Mouse (Mus musculus) MEL (cell line): ENCODE measurements around the gene Ubap2l. TPM values are rescaled to one million over a fixed set of nuclear protein-coding genes. Genes with fewer than 3 reads are reported as not detected.
A peak's percentile ranks its signal among the peaks of the same experiment; 100 is the strongest.

Source experiments
- DNase-seq: peaks from one replicate; pipeline ENCODE4 v3.0.0; 2011; ENCODE audit warnings: low read depth, low spot score
- H3K27ac ChIP-seq: 2 replicates; pipeline ENCODE4 v1.5.1; 2012; ENCODE audit warnings: low read depth, mild to moderate bottlenecking, control low read depth, low read length, moderate library complexity; ENCODE audit not compliant: control insufficient read depth
- H3K27me3 ChIP-seq, 2 experiments: fragments of 150-350 bp in 1 of 2; sonication (generic) in 1 of 2; 2 replicates each; pipeline ENCODE4 v1.6.1; 2012; ENCODE audit warnings: low read length in 2 of 2, mild to moderate bottlenecking in 2 of 2, improper control_type of control experiment in 1 of 2, moderate library complexity in 1 of 2; ENCODE audit not compliant: insufficient read depth in 2 of 2, control insufficient read depth in 1 of 2
- H3K36me3 ChIP-seq, 2 experiments: 2 replicates each; pipeline ENCODE4 v1.6.1; 2012 to 2014; ENCODE audit warnings: low read length in 2 of 2, improper control_type of control experiment in 1 of 2, inconsistent platforms in 1 of 2, mild to moderate bottlenecking in 1 of 2; ENCODE audit not compliant: insufficient read depth in 2 of 2, control insufficient read depth in 1 of 2
- H3K4me1 ChIP-seq, 2 experiments: fragments of 150-350 bp in 1 of 2; sonication (generic) in 1 of 2; 2 replicates each; pipeline ENCODE4 v1.6.1; 2012; ENCODE audit warnings: low read length in 2 of 2, improper control_type of control experiment in 1 of 2, mild to moderate bottlenecking in 1 of 2; ENCODE audit not compliant: insufficient read depth in 2 of 2, control insufficient read depth in 1 of 2
- H3K4me3 ChIP-seq, 2 experiments: fragments of 150-350 bp in 1 of 2; sonication (generic) in 1 of 2; 2 replicates each; pipeline ENCODE4 v1.5.1; 2012; ENCODE audit warnings: low read depth in 2 of 2, low read length in 2 of 2, mild to moderate bottlenecking in 2 of 2, moderate library complexity in 2 of 2, control low read depth in 1 of 2, improper control_type of control experiment in 1 of 2; ENCODE audit not compliant: control insufficient read depth in 1 of 2, insufficient read depth in 1 of 2
- H3K79me2 ChIP-seq: 2 replicates; pipeline ENCODE4 v1.6.1; 2012; ENCODE audit warnings: mild to moderate bottlenecking, low read length, moderate library complexity; ENCODE audit not compliant: control insufficient read depth, poor library complexity, insufficient read depth
- H3K9ac ChIP-seq: 2 replicates; pipeline ENCODE4 v1.6.1; 2012; ENCODE audit warnings: low read depth, mild to moderate bottlenecking, control low read depth, low read length, moderate library complexity; ENCODE audit not compliant: control insufficient read depth, poor library complexity, severe bottlenecking
- H3K9me3 ChIP-seq: fragments of 150-350 bp; sonication (generic); replicated peaks from 2 replicates; pipeline ENCODE4 v1.6.1; 2012; ENCODE audit warnings: mild to moderate bottlenecking, low read length, improper control_type of control experiment, moderate library complexity; ENCODE audit not compliant: insufficient read depth
- BHLHE40 ChIP-seq: IDR thresholded peaks from 2 replicates; pipeline ENCODE4 v1.6.1; 2012; ENCODE audit warnings: low read depth, mild to moderate bottlenecking, inconsistent platforms, low read length, improper control_type of control experiment, borderline replicate concordance
- CTCF ChIP-seq, 3 experiments: IDR thresholded peaks in 2 of 3; conservative IDR thresholded peaks in 1 of 3; 2 replicates each; pipeline ENCODE4 v1.5.1; 2011 to 2012; ENCODE audit warnings: low read length in 3 of 3, low read depth in 2 of 3, mild to moderate bottlenecking in 2 of 3, improper control_type of control experiment in 1 of 3, inconsistent platforms in 1 of 3, mixed read lengths in 1 of 3, moderate library complexity in 1 of 3; ENCODE audit not compliant: control insufficient read depth in 1 of 3, insufficient read depth in 1 of 3, poor library complexity in 1 of 3, severe bottlenecking in 1 of 3
- E2F4 ChIP-seq: IDR thresholded peaks from 2 replicates; pipeline ENCODE4 v1.6.1; 2011; ENCODE audit warnings: low read depth, low read length, improper control_type of control experiment, borderline replicate concordance
- ELF1 ChIP-seq: IDR thresholded peaks from 2 replicates; pipeline ENCODE4 v1.6.1; 2014; ENCODE audit warnings: low read depth, mild to moderate bottlenecking, inconsistent platforms, low read length, improper control_type of control experiment, moderate library complexity
- EP300 ChIP-seq, 2 experiments: IDR thresholded peaks; 2 replicates each; pipeline ENCODE4 v1.6.1; 2011; ENCODE audit warnings: improper control_type of control experiment in 2 of 2, low read length in 2 of 2, low read depth in 1 of 2, mild to moderate bottlenecking in 1 of 2
- GABPA ChIP-seq: IDR thresholded peaks from 2 replicates; pipeline ENCODE4 v1.6.1; 2012; ENCODE audit warnings: low read depth, mild to moderate bottlenecking, inconsistent platforms, low read length, improper control_type of control experiment, moderate library complexity
- JUND ChIP-seq: IDR thresholded peaks from 2 replicates; pipeline ENCODE4 v1.6.1; 2011; ENCODE audit warnings: low read depth, mild to moderate bottlenecking, improper control_type of control experiment, low read length
- KAT2A ChIP-seq: conservative IDR thresholded peaks from 2 replicates; pipeline ENCODE4 v1.6.1; 2012; ENCODE audit warnings: low read depth, low read length, improper control_type of control experiment, inconsistent platforms
- MAFK ChIP-seq: IDR thresholded peaks from 2 replicates; pipeline ENCODE4 v1.6.1; 2011; ENCODE audit warnings: low read depth, mild to moderate bottlenecking, low read length, improper control_type of control experiment, borderline replicate concordance
- MAX ChIP-seq: IDR thresholded peaks from 2 replicates; pipeline ENCODE4 v1.6.1; 2011; ENCODE audit warnings: low read length, improper control_type of control experiment
- MEF2A ChIP-seq: IDR thresholded peaks from 2 replicates; pipeline ENCODE4 v1.6.1; 2014; ENCODE audit warnings: low read depth, mild to moderate bottlenecking, inconsistent platforms, low read length, improper control_type of control experiment; ENCODE audit not compliant: poor library complexity, insufficient replicate concordance, severe bottlenecking; ENCODE audit errors: extremely low read depth
- MYC ChIP-seq: IDR thresholded peaks from 2 replicates; pipeline ENCODE4 v1.6.1; 2011; ENCODE audit warnings: low read depth, mild to moderate bottlenecking, low read length, improper control_type of control experiment, moderate library complexity
- NELFE ChIP-seq: IDR thresholded peaks from 2 replicates; pipeline ENCODE4 v1.6.1; 2011; ENCODE audit warnings: low read depth, low read length, improper control_type of control experiment
- RAD21 ChIP-seq: IDR thresholded peaks from 2 replicates; pipeline ENCODE4 v1.6.1; 2011; ENCODE audit warnings: mild to moderate bottlenecking, low read depth, low read length, improper control_type of control experiment
- RCOR1 ChIP-seq: IDR thresholded peaks from 2 replicates; pipeline ENCODE4 v1.6.1; 2012; ENCODE audit warnings: low read depth, mild to moderate bottlenecking, inconsistent platforms, low read length, improper control_type of control experiment
- SIN3A ChIP-seq: IDR thresholded peaks from 2 replicates; pipeline ENCODE4 v1.6.1; 2012; ENCODE audit warnings: low read length, improper control_type of control experiment, inconsistent platforms
- SMC3 ChIP-seq: IDR thresholded peaks from 2 replicates; pipeline ENCODE4 v1.6.1; 2011; ENCODE audit warnings: low read depth, low read length, improper control_type of control experiment
- TAL1 ChIP-seq: IDR thresholded peaks from 2 replicates; pipeline ENCODE4 v1.6.1; 2012; ENCODE audit warnings: mild to moderate bottlenecking, inconsistent platforms, low read length, moderate library complexity, mixed read lengths
- USF2 ChIP-seq, 2 experiments: IDR thresholded peaks; 2 replicates each; pipeline ENCODE4 v1.6.1; 2011 to 2012; ENCODE audit warnings: improper control_type of control experiment in 2 of 2, low read length in 2 of 2, borderline replicate concordance in 1 of 2, inconsistent platforms in 1 of 2, low read depth in 1 of 2, mild to moderate bottlenecking in 1 of 2; ENCODE audit not compliant: insufficient read depth in 1 of 2
- ZC3H11A ChIP-seq: IDR thresholded peaks from 2 replicates; pipeline ENCODE4 v1.6.1; 2012; ENCODE audit warnings: low read depth, mild to moderate bottlenecking, inconsistent platforms, low read length, improper control_type of control experiment
- ZKSCAN1 ChIP-seq: IDR thresholded peaks from 2 replicates; pipeline ENCODE4 v1.6.1; 2012; ENCODE audit warnings: low read depth, mild to moderate bottlenecking, inconsistent platforms, low read length, improper control_type of control experiment, moderate library complexity
- ZNF384 ChIP-seq: IDR thresholded peaks from 2 replicates; pipeline ENCODE4 v1.6.1; 2012; ENCODE audit warnings: low read depth, mild to moderate bottlenecking, inconsistent platforms, low read length, improper control_type of control experiment
- polyA plus RNA-seq, 2 experiments: library from polyadenylated mRNA; stranded (reverse) in 1 of 2; unstranded in 1 of 2; fragments of >175 nt in 1 of 2; fragments of >200 nt in 1 of 2; gene quantifications; 2 replicates each; pipeline versions ENCODE4 v1.2.1 to v1.2.4; 2012; ENCODE audit warnings: low replicate concordance in 2 of 2, low read depth in 1 of 2; ENCODE audit not compliant: insufficient read length in 2 of 2, insufficient read depth in 1 of 2, missing spikeins in 1 of 2
- total RNA-seq: library from RNA; depleted of rRNA; stranded (reverse); fragments of 300-350 nt; gene quantifications from 2 replicates; pipeline ENCODE4 v1.2.3, GENCODE M21; 2012

Gene Ubap2l
- total and polyA plus RNA-seq, 3 experiments = 107 to 442 (median 247) TPM

DNA sequence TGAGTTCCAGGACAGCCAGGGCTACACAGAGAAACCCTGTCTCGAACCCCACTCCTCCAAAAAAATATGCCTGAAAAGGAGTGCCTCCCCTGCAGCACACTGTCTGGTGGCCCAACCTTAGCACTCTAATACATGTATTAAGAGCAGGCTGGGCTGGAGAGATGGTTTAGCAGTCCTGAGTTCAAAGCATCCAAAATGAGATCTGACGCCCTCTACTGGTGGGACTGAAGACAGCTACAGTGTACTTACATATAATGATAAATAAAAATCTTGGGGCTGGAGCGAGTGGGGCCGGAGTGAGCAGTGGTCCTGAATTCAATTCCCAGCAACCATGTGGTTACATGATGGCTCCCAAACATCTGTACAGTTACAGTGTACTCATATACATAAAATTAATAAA lies 85.5 kb downstream of the Ubap2l start:
- Histone ChIP-seq H3K9ac (no peak overlapping the region), H3K4me1 (peaks cover 0 to 22% of the 10 kb centered on the region in 2 experiments; a peak in 3 of 4 replicates), H3K27me3 (no peaks in the 10 kb centered on the region), H3K36me3 (peaks cover 0 to 7% of the 10 kb centered on the region in 2 experiments; a peak in 1 of 4 replicates), H3K79me2 (peaks cover 14% of the 10 kb centered on the region), H3K4me3 (no peak overlapping the region), H3K9me3 (no peaks in the 10 kb centered on the region), H3K27ac (no peak overlapping the region)
- peak; percentile 86 for DNase-seq
- no peak for TF ChIP-seq USF2 (IDR thresholded peaks at IDR 0.05; ENCODE audit: borderline replicate concordance in 1 of 2, insufficient read depth in 1 of 2, low read depth in 1 of 2, low read length in 2 of 2)
- peak; percentile 33 for TF ChIP-seq RAD21
- no peak for TF ChIP-seq NELFE
- TF ChIP-seq TAL1 = no peak
- no peak for TF ChIP-seq ZKSCAN1
- TF ChIP-seq JUND = no peak
- peak; percentile 50 to 74 (median 70) for TF ChIP-seq CTCF (IDR thresholded peaks at IDR 0.05 in 2 of 3, conservative IDR thresholded peaks at IDR 0.05 in 1 of 3; ENCODE audit: control insufficient read depth in 1 of 3, insufficient read depth in 1 of 3, low read depth in 2 of 3, low read length in 3 of 3, poor library complexity in 1 of 3, severe bottlenecking in 1 of 3)
- TF ChIP-seq SIN3A = no peak
- peak; percentile 47 for TF ChIP-seq SMC3
- 0 out of 2 replicates have a peak, but pooled peaks have one; percentile 18 for TF ChIP-seq ZC3H11A
- no peak for TF ChIP-seq MYC
- no peak for TF ChIP-seq ZNF384
- TF ChIP-seq RCOR1 = no peak
- no peak for TF ChIP-seq MAFK
- no peak for TF ChIP-seq BHLHE40

GRCm38 (mm10) chr3:89965972-89966371 lies 86.5 kb downstream of the Ubap2l start:
- no peak for TF ChIP-seq EP300 (IDR thresholded peaks at IDR 0.05; ENCODE audit: low read depth in 1 of 2, low read length in 2 of 2)
- no peak for TF ChIP-seq KAT2A
- TF ChIP-seq MAX = no peak
- no peak for TF ChIP-seq GABPA
- no peak for TF ChIP-seq ZC3H11A
- TF ChIP-seq USF2 (IDR thresholded peaks at IDR 0.05; ENCODE audit: borderline replicate concordance in 1 of 2, insufficient read depth in 1 of 2, low read depth in 1 of 2, low read length in 2 of 2) = no peak
- no peak for TF ChIP-seq CTCF (IDR thresholded peaks at IDR 0.05 in 2 of 3, conservative IDR thresholded peaks at IDR 0.05 in 1 of 3; ENCODE audit: control insufficient read depth in 1 of 3, insufficient read depth in 1 of 3, low read depth in 2 of 3, low read length in 3 of 3, poor library complexity in 1 of 3, severe bottlenecking in 1 of 3)
- no peak for TF ChIP-seq E2F4
- TF ChIP-seq MEF2A = no peak
- TF ChIP-seq ELF1 = no peak
- H3K79me2 ChIP-seq = peaks cover 14% of the 10 kb centered on the region
- H3K27ac ChIP-seq = no peak overlapping the region
- H3K4me1 ChIP-seq = peaks cover 0 to 31% of the 10 kb centered on the region in 2 experiments; a peak in 3 of 4 replicates
- no peak overlapping the region for H3K9ac ChIP-seq
- H3K9me3 ChIP-seq = no peaks in the 10 kb centered on the region
- DNase-seq = no peak
- peaks cover 0 to 10% of the 10 kb centered on the region in 2 experiments; a peak in 2 of 4 replicates for H3K36me3 ChIP-seq
- no peak overlapping the region for H3K4me3 ChIP-seq
- no peaks in the 10 kb centered on the region for H3K27me3 ChIP-seq
